Mouse (Mus musculus) adrenal gland, postnatal 14 days (tissue): ENCODE results near the gene Prkca. TPM values are rescaled to one million over a fixed set of nuclear protein-coding genes. Genes with fewer than 3 reads are reported as not detected.

Experiments used
- DNase-seq: peaks from one replicate; pipeline ENCODE4 v3.0.0; 2021; ENCODE audit warnings: mixed read lengths
- total RNA-seq: library from RNA; stranded (reverse); gene quantifications from 2 replicates; pipeline ENCODE4 v1.2.3, GENCODE M21; 2021

Gene Prkca
- total RNA-seq, 1 experiment from 2014 or later: 9.3 TPM

DNA sequence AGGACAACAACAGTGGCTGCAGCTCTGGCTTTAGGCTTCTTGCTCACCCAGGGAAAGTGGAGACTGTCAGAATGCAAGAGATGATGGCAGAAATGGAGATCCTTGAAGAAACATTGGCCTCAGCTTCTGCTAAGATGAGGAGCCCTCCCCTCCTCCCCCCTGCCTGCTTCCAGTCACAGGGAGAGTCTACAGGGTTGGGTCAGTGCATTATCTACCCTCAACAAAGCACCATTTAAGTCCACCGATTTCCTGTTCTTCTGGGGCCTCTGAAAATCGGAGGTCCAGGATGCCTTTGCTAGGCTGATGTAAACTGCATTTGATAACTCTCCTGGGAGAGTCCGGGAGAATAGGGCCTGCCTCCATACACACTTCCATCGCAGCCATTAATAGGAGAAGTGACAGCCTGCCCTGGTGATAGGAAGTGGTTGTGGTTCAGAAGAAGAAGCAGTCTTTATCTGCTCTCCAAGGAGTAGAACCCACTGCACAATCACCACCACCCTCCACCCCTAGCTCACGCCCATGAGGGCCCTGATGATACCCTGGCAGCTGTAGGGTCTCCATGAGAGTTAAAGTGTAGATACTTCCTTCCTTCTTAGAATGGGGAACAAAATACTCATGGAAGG, 108.5 kb downstream of the Prkca start:
- DNase-seq: no peak

DNA sequence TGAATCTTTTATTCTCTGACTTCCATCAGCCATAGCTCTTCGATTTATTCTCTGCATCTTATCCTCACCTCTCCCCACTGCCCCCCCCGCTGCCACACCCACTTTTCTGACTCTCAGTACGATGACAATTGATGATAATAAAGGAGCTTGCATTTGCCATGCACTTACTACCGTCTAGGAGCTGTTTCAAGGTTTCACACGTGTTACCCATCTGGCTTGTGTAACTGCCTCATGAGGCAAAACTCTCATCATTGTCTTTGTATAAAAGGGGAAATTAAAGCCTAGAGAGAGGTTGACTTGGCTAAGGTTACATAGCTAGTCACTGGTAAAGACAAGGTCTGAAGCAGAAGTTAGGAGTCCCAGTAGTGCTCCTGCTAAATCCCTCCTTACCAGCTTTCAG, 110.7 kb downstream of the Prkca start:
- no peak for DNase-seq

DNA sequence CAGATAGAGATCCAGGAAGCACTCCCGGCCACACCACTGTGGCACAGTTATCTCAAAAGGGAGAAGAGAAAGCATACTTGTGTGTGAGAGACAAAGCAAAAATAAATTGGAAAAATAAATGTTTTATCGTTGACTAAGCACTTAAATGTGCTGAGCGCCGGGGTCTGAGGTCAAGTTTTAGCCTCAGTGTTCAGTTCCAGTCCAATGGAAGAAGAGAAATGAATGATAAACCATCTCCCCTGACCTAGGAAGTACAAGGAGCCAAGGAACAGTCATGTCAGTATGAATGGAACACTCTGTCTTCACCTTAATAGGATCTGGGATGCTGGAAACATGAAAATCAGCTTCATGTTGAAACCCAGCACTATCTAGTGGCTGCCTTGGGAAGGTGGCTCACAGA, 113.6 kb downstream of the Prkca start:
- DNase-seq: no peak

DNA sequence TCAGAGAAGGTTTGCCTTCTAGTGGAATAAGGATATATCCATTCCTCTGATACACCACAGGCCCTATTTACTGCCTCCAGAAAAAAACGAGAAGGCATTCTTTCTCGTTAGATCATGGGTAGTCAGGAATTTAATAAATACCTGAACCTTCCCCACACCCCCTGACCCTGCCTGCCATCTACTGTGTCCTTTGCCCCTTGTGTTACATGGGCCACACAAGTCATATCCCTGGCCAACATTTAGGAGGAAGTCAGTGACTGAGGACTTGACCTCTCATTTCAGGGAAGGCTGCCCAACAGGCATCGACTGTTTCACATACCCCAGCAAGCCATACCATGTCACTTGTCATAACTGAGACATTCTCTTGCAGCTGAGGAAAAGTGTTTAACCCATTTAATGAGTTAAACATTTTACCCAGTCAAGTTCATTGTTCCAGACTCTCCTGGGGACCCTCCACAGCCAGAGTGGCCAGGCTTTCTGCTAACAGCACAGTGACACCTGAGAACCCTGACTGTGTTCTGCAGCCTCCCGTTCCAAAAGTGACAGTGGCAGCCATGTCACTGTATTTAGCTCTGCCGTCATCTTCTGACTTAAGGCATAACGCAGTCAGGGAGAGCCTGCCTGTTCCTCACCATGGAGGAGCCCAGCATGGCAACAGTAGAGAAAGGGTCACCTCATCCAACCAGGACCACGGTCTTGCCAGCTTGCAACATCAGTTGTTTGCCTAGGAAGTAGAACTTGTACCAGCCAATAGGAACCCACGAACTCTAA, 114.4 kb downstream of the Prkca start:
- DNase-seq: no peak

DNA sequence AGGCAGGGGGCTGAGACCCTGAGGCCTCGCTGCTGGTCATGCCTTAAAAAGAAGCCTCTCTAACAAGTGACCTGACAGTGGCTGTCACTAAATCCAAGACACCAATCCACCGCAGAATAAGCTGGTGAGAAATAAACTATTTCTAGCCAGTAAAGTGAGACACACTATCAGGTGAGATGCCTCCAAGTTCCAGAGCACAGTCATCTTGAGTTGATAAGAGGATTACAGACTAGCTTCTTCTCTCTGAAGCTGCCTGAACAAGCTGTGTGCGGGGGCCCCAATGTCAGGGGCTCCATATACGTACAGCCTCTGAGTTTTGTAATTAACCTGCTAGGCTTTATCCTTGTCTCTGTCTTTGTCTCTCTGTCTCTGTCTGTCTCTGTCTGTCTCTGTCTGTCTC, 115.2 kb downstream of the Prkca start:
- no peak for DNase-seq

DNA sequence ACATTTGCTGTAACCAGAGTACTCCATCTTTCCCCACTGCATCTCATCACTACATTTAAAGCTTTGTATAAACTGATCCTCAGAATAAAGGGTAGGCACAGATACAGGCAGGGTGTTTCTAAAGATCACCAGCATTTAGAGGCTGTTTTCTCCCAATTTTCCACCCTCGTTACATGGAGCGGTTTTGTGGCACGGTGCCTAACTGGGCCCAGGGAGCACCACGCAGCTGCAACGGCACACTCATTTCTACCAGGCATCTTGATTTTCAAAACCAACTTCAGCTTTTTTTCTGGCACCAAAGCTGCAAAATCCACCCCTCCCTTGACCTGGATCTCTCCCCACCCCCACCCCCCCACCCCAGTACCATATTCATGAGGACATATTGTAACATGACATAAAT, 117.5 kb downstream of the Prkca start:
- DNase-seq: no peak

DNA sequence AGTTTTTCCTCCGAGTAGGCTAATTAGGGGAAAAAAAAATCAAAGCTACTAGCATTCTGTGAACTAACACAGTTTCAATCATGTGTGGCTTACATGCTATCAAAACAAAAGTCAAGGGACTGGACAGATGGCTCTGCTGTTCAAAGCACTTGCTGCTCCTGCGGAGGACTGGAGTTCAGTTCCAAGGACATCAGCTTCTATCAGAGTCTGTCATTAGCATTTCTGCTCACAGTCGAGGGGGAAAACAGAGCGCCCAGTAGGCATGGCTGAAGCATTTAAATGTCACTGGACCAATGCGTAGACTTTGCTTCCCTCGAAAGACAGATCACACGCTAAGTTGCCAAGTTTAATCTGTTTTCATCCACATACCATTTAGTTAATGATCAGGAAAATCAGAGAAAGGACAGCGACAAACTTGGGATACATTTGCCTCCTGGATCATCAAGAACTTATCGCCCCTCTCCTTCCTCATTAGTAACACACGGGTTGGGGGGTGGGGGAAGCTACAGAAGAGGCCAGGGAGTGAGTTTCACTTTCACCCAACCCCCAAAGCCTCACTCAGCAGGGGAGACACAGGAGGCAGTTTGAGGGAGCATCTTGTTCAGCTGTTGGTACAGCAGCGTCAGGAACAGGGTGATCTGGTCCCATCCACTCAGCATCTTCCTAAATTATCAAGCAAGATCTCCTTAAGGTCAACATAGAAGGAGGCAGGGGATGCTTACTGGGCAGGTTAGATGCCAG, 119.3 kb downstream of the Prkca start:
- DNase-seq: no peak

DNA sequence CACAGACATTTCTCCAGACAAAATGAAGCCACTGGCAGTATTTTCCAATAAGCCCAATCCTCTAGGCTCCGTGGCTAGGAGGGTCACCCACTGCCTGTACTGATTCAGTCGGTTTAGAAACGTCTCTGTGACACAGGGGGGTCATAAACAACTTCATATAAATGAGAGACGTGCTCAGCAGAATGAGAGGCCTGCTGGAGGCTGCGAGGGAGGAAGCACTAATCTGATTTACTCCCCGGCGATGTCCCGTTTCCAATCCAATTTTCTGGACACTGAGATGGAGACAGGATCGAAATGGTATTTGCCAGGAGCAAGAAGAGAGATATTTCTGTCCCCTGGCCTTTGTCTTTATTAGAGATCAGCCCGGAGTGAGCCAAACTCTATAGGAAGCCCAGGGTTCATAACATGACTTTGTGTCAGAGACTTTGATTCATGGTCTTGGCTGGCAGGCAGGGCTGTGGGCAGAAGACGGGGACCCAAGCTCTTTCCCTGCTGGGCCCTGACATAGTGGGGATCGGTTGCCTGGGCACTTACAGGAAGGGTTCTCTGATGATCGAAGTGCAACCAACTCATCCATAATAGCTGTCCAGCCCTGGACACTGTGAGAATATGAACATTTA, 120.0 kb downstream of the Prkca start:
- no peak for DNase-seq

DNA sequence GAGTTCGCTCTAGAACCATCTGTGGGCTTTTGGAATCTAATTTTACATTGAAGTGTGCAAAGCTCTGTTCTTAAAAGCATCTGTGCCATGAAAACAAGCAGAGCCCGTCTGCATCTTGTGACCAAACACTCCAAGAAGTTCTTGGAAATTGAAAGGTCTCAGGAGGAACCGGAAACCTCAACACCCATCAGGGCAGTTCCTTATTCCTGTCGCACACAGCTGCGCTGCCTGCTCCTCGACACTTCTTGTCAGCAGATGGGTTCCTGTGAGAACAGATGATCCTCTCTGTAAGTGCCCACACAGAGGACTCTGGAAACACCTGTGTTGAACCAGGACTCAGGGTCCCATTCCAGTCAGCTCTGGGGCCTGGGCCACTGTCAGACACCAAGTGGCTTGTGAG, 120.6 kb downstream of the Prkca start:
- DNase-seq: no peak

DNA sequence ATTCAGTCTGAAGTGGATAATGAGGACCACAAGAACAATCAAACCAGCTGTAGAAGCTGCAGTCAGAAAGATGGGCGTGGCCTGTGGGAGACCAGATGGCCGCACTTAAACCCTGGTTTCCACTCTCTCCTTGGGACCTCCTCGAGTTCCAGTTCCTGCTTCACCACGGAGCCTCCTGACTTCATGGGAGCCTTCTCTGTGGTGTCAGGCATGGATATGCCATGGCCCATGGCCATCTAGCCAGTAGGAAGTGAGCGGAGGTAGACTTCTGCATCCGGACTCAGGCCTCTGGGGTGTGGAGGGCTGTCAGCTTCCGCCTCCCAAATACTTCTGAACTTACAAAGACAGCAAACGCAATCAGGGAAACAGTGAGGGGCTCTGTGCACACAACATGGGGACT, 121.1 kb downstream of the Prkca start:
- DNase-seq: no peak

DNA sequence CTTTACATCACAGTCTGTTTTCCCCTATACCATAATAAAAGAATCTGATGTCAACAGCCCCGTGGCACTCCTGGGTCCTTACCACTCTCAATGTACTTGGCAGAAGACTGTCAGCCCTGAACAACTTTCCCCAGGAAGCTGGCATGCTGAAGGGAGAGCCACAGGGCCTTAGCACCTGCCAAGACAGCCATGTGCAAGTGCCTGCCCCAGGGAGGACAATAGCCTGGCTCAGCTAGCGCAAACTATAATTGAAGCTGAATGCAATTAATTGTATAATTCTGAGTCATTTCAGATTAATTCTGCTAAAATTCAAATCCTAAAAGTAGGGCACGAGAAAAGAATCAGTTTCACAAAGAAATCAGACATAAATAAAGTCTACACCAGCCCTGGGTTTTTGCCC, 121.7 kb downstream of the Prkca start:
- DNase-seq: no peak

DNA sequence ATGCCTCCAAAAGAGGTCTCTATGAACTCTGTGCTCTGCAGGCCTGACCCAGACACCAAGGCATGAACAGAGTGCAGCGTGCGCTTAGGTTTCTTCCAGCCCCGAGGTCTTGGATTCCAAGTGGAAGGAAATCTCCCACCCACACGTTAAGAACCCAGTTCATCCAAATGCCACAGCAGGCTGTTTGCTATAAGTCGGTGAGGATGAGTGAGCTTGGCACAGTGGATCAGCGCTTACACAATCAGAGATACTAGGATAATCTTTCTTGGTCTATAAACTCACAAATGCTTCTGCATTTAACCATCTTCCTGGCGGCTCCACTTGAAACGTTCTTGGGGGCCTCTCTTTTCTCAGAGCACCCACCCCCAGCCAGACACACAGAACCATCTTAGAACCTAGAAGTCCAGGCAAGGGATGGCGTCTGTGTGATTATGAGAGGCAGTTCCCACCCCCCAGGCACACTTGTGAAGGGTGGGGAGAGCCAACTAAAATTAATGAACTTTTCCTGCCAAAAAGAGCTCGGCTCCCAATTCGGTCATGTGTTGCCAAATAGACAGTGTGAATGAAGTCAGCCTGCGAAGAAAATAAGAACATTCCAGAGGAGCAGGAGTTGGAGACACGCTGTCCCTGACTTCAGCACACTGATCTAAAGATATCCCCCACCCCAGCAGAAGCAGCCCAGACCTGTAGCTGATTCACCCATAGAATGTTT, 122.4 kb downstream of the Prkca start:
- no peak for DNase-seq

DNA sequence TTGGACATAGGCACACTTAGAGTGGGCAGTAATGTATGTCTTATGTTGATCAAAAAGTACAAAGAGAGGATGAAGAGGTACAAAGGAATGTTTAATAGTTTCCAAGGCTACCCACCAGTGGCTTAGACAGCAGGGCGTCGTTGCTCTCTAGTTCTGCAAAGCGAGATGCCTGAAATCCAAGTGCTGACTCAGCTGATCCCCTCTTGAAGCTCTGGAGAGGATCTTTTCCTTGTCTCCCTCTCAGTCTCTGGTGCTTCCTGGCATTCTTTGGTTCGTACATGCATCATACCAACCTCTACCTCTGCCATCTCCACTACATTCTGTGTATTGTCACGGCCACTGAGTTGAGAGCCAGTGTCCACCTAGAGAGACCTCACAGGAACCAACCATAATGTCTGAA, 123.1 kb downstream of the Prkca start:
- no peak for DNase-seq

DNA sequence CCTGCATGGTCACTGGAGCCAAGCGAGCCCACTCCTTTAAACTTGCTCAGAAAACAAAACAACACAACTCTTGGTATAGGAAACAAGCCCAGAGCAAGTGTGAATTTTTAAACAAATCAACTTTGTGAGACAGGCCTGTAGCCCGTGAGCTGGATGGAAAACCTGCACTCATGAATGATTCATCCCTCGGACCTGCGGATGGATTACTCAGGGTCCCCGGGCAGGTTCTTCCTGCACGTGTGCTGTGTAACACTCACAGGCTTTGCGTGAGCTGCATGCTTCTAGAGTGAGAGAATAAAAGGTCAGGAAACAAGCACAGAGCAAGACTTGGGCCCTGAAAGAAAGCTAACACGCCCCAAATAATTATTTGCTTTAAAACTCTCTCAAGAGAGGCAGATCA, 126.7 kb downstream of the Prkca start:
- no peak for DNase-seq

DNA sequence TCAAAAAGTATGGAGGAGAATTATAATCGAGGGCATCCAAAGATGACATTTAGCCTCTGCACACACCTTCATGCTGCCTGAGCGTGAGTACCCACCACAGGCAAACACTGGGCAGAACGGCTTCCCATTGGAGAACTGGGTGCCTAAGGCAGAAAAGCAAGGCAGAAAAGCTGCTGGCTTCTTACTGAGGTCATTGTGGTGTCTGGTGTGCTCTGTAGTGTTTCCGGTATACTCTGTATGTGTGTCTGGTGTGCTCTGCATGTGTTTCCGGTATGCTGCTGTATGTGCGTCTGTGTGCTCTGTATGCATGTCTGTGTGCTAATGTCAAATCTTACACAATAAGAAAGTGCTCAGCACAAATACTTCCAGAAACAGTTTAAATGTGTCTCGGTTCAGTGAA, 127.7 kb downstream of the Prkca start:
- no peak for DNase-seq

DNA sequence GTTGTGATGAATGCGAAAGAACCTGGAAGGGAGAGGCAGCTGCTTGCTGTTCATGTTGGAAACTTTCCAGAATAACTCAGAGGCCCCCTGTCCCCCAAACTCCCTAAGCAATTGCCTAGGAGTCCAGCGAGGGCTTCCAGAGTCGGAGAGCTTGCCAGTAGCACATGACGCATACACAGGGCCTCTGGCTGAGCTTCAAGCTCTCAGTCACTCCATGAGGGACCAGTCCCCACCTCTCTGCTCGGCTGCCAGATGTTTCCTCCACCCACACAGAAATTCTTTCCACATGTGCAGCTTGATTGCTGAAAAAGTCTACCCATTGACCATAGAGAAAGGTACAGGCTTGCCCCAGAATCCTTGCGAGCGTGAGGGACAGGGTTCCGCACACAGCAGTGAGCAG, 128.3 kb downstream of the Prkca start:
- peak; percentile 53 for DNase-seq

DNA sequence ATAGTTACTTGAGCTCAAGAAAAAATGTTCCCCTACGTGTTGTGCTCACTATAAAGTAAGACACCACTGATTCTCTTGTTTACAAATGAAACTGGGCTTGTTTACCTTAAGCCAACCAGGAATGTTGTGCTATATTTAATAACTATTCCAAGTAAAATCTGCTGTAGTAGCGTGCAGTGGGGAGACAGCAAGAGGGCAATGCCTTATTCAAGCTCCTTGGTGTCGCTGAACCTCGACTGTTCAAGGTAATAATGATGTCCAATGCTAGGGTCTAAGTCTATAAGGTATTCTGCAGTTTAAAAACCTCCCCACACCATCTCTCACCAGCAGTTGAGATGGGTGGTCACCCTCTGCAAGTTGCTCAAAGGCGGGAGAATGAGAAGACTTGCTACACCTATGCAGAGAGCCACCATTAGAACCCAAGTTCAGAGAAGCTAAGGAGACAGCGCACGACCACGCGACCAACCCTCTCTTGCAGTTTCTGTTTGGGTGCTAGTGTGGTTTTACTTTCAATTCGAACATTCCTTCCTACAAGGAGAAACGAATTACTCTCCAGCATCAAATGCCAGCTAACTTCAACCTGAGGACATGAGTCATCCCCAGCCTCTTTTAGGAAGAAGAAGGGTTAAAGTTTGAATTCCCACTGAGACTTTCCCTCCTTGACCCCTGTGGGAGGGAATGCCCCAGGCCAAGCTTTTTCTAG, 129.1 kb downstream of the Prkca start:
- no peak for DNase-seq

DNA sequence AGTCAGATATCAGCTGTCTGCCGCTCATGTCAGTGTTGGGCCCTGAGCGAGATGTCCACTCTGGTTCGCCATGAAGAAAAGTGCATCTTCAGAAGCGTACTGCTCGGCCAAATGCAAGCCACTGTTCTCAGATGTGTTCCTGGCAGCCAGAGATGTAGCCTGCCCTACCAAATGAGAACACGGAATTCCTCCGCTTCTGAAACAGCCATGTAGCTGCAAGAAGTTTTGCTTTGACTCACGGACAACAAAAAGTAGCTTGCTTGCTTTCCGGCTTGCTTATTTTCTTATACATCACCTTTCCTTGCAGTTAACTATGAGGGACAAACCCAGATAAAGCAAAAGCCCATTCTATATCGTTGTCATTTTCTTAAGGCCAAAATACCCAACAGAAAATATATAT, 129.9 kb downstream of the Prkca start:
- DNase-seq: no peak

DNA sequence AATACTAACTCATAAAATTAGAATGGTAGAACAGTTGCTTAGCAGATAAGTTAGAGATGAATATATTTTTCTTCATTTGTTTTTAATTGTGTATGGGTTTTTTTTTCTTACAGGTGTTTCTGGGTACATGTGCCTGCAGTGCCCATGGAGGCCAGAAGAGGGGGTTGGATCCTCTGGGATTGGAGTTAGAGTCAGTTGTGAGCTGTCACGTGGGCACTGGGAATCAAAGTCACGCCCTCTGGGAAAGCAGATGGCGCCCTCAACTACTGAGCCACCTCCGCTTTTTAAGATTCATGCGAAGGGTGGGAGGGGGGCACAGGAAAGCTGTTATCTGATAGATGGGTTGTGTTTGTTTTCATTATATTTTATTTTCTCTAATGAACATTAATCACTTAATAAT, 131.1 kb downstream of the Prkca start:
- DNase-seq: no peak

DNA sequence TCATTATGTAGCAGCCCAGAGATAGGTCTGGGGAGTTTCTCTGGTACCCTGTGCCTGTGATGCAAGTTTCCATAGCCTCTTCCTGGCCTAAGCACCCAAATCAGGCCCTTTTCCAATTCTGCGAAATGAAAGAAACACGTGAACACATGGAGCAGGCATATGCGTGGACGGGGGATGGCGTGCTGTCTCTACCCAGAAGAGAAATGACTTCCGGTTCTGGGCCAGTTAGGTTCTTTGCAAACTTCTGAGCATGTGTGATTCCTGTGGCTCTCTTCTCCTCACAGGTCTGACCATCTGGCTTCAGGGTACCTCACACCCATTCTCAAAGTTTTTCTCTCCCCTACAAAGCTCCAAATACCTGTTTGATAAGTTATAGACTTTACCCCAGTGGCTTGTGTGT, 131.7 kb downstream of the Prkca start:
- no peak for DNase-seq

DNA sequence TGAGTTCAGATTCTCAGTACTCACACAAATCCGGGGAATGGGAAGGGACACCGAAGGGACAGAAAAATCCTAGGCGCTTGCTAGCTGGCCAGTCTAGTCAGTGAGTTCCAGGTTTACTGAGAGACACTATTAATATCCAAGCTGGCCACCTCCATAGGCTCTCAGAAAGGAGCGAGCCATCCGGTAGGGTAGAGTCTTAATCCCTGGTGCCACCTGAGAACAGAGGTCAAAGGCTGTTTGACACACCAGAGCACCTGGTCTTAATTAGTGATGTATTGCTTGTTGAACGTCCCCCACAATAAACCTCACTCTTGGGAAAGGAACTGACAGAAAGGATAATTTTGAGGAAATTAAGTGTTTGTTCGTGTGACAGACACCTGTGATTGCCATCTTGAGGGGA, 133.0 kb downstream of the Prkca start:
- no peak for DNase-seq

DNA sequence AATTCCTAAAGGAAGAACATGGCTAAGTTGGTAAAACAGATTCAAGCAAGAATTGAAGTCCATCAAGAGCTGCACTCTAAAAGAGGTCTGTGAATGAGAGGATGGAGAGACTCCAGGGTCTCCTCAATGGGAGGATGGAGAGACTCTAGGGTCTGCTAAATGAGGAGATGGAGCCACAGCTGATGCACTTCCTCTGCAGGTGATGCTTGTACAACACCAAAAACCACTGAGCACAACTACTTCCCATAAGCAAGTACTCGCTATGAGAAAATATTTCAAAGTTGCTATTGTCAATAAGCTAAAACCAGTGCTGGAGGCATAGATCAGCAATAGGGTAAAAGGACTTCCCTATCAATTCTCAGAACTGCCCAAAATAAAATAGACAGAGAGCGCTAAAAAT, 137.1 kb downstream of the Prkca start:
- DNase-seq: no peak
